In the genomic region with DNA sequence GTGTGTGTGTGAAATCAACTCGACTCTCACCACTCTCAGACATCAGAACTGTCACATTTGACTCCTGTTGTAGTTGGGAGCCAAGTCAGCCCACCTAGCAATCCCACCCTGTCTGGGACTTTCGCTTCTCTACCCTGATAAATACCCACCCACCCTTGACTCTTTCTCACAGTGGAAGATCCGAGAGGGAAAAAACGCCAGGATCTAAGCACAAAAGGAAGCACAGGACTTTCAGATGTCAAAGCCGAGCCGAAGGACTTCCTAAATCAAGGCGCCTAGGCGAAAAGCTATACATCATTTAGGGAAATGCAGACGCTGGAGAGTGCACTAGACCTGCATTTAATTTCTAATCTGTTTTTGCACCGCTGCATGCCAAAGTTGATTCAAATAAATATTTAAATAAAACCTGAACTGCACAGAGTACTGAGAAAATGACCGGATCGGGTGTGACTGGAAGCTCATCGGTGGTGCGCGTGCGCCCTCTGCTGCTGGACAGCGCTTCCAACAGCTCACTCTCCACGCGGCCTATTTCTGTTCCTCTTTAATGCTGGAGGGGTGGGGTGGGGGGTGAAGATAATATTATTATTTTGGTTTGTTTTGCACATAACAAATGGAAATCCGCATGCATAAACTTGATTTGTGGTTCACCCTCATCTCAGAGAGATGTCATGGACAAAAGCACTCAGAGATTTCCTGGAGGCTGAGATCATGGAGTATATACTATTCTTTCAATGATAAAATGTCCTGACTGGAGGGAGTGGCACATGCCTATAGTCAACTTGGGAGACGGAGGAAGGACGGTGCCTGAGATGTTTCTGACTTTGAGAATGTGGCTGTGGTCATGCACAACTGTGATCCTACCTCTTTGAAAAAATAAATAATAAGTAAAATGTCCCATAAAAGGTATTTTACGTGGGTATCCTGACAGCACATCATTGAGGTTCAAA, we compare ENCODE assay signal across 8 mouse cellular contexts. TPM values are rescaled to one million over a fixed set of nuclear protein-coding genes. Genes with fewer than 3 reads are reported as not detected.
DNase-seq lines count a peak whose midpoint lies in the region; ATAC-seq and TF ChIP-seq lines count a peak whose summit lies in the region.

No protein-coding gene starts in this region.

- no peak overlapping the region for H3K4me3 ChIP-seq in CH12.LX (replicated peaks in 1 of 3; ENCODE audit: low read depth in 2 of 3, low read length in 2 of 3, poor library complexity in 1 of 3)
- no peak overlapping the region for H3K4me3 ChIP-seq in forebrain, embryonic 11.5 days (ENCODE audit: low read depth, low read length)
- H3K4me3 ChIP-seq in heart, postnatal 0 days (ENCODE audit: low read depth, low read length): peak overlapping the region; percentile 12; the same call in 1 of the 2 replicates
- H3K4me3 ChIP-seq in liver, embryonic 16.5 days (ENCODE audit: low read depth, low read length): no peak overlapping the region
- H3K4me3 ChIP-seq in neural tube, embryonic 13.5 days: peak overlapping the region; percentile 20
- peak overlapping the region; percentile 15; the same call in 1 of the 2 replicates for H3K4me3 ChIP-seq in stomach, postnatal 0 days (ENCODE audit: low read depth, low read length)

- in situ Hi-C loops in CH12.LX (cut with MboI; ENCODE audit: low pct_ligation_motif_present, low pct_unique_long_range_greater_than_20kb, low sequenced_read_pairs): no loop called here

- H3K4me2 ChIP-seq in CH12.LX (ENCODE audit: insufficient read depth, low read depth, poor library complexity, severe bottlenecking): peak overlapping the region; percentile 78
- no peak overlapping the region for H3K4me2 ChIP-seq in forebrain, embryonic 11.5 days (ENCODE audit: low read depth, low read length, severe bottlenecking)
- H3K4me2 ChIP-seq in heart, postnatal 0 days (ENCODE audit: low read depth, low read length): peak overlapping the region; percentile 57
- H3K4me2 ChIP-seq in liver, embryonic 16.5 days (ENCODE audit: low read depth, low read length): 0 out of 2 replicates have a peak overlapping the region, but pooled peaks have one; percentile 15
- H3K4me2 ChIP-seq in neural tube, embryonic 13.5 days: peak overlapping the region; percentile 49
- H3K4me2 ChIP-seq in stomach, postnatal 0 days (replicated peaks; ENCODE audit: low read depth): peak overlapping the region; percentile 47

- dilution Hi-C loops in CH12.LX (cut with MboI; ENCODE audit: extremely low pct_ligation_motif_present, extremely low pct_unique_long_range_greater_than_20kb, low sequenced_read_pairs): no loop called here

- peak; percentile 36 to 87 for TF ChIP-seq CTCF in CH12.LX (conservative IDR thresholded peaks at IDR 0.05 in 1 of 2, IDR thresholded peaks at IDR 0.05 in 1 of 2; ENCODE audit: low read depth in 2 of 2, low read length in 2 of 2)
- peak; percentile 77 for TF ChIP-seq CTCF in heart, postnatal 0 days (IDR thresholded peaks at IDR 0.05; ENCODE audit: low read depth)
- peak; percentile 89 for TF ChIP-seq CTCF in stomach, postnatal 0 days (IDR thresholded peaks at IDR 0.05; ENCODE audit: low read depth)

- H3K36me3 ChIP-seq in CH12.LX (replicated peaks in 1 of 2; ENCODE audit: control insufficient read depth in 1 of 2, insufficient read depth in 1 of 2, low read length in 1 of 2): no peaks in the 10 kb centered on the region
- H3K36me3 ChIP-seq in forebrain, embryonic 11.5 days (ENCODE audit: control insufficient read depth, insufficient read depth, low read length): no peaks in the 10 kb centered on the region
- no peaks in the 10 kb centered on the region for H3K36me3 ChIP-seq in heart, postnatal 0 days (replicated peaks; ENCODE audit: control insufficient read depth, insufficient read depth, low read length)
- no peaks in the 10 kb centered on the region for H3K36me3 ChIP-seq in liver, embryonic 16.5 days (ENCODE audit: control insufficient read depth, insufficient read depth)
- H3K36me3 ChIP-seq in neural tube, embryonic 13.5 days: no peaks in the 10 kb centered on the region
- no peaks in the 10 kb centered on the region for H3K36me3 ChIP-seq in stomach, postnatal 0 days (ENCODE audit: control insufficient read depth, insufficient read depth, low read length)

- TF ChIP-seq EP300 in CH12.LX (IDR thresholded peaks at IDR 0.05; ENCODE audit: low read length): no peak
- no peak for TF ChIP-seq EP300 in heart, postnatal 0 days (IDR thresholded peaks at IDR 0.05; ENCODE audit: low read depth)
- TF ChIP-seq EP300 in stomach, postnatal 0 days (optimal IDR thresholded peaks at IDR 0.05): no peak

- DNase-seq in CH12.LX (ENCODE audit: extremely low read depth): peak; percentile 60
- peak; percentile 40 for DNase-seq in c-Kit-positive CD71-negative TER-119-negative erythroid progenitor cells, embryonic 14.5 days (ENCODE audit: low read depth)
- peak; percentile 90 for DNase-seq in forebrain, embryonic 11.5 days (ENCODE audit: low spot score)
- DNase-seq in heart, postnatal 0 days (ENCODE audit: low spot score): peak; percentile 56
- DNase-seq in kidney, postnatal 36 days: peak; percentile 63 to 89
- peak; percentile 74 for DNase-seq in stomach, postnatal 0 days (ENCODE audit: low spot score)

- H3K27me3 ChIP-seq in CH12.LX (replicated peaks): no peaks in the 10 kb centered on the region
- 0 out of 2 replicates have a peak, but pooled peaks cover 2% of the 10 kb centered on the region for H3K27me3 ChIP-seq in forebrain, embryonic 11.5 days (ENCODE audit: control insufficient read depth, insufficient read depth, low read length)
- no peaks in the 10 kb centered on the region for H3K27me3 ChIP-seq in heart, postnatal 0 days (ENCODE audit: control insufficient read depth, insufficient read depth, low read length)
- H3K27me3 ChIP-seq in liver, embryonic 16.5 days (ENCODE audit: control insufficient read depth, insufficient read depth, low read depth, low read length): no peaks in the 10 kb centered on the region
- no peaks in the 10 kb centered on the region for H3K27me3 ChIP-seq in neural tube, embryonic 13.5 days
- no peaks in the 10 kb centered on the region for H3K27me3 ChIP-seq in stomach, postnatal 0 days (ENCODE audit: control insufficient read depth, insufficient read depth, low read length)

- H3K9me3 ChIP-seq in CH12.LX (replicated peaks; ENCODE audit: low read length): no peaks in the 10 kb centered on the region
- no peaks in the 10 kb centered on the region for H3K9me3 ChIP-seq in forebrain, embryonic 11.5 days (ENCODE audit: control insufficient read depth, low read length)
- no peaks in the 10 kb centered on the region for H3K9me3 ChIP-seq in heart, postnatal 0 days (replicated peaks; ENCODE audit: control insufficient read depth, low read length)
- no peaks in the 10 kb centered on the region for H3K9me3 ChIP-seq in liver, embryonic 16.5 days (replicated peaks; ENCODE audit: control insufficient read depth, low read length)
- no peaks in the 10 kb centered on the region for H3K9me3 ChIP-seq in neural tube, embryonic 13.5 days
- H3K9me3 ChIP-seq in stomach, postnatal 0 days (ENCODE audit: control insufficient read depth, low read length): no peaks in the 10 kb centered on the region

- peak; percentile 71 for ATAC-seq in forebrain, embryonic 11.5 days (replicated peaks; ENCODE audit: low FRiP score)
- 0 out of 2 replicates have a peak, but pooled peaks have one; percentile 33 for ATAC-seq in heart, postnatal 0 days (ENCODE audit: insufficient read depth, low read depth)
- ATAC-seq in liver, embryonic 16.5 days (ENCODE audit: low read depth): no peak
- peak; percentile 74 for ATAC-seq in neural tube, embryonic 13.5 days (ENCODE audit: low read depth)
- peak; percentile 63; the same call in 1 of the 2 replicates for ATAC-seq in stomach, postnatal 0 days (ENCODE audit: low FRiP score, low TSS enrichment)

- WGBS in forebrain, embryonic 11.5 days: 26% methylated on average over 23 of the region's 23 CpGs
- 22% methylated on average over 23 of the region's 23 CpGs for WGBS in heart, postnatal 0 days
- WGBS in liver, embryonic 16.5 days (ENCODE audit: insufficient replicate concordance): 19% methylated on average over 23 of the region's 23 CpGs
- WGBS in neural tube, embryonic 13.5 days: 26% methylated on average over 23 of the region's 23 CpGs
- WGBS in stomach, postnatal 0 days: 14% methylated on average over 23 of the region's 23 CpGs

- no peak overlapping the region for H3K27ac ChIP-seq in CH12.LX (ENCODE audit: insufficient read depth, low read depth)
- H3K27ac ChIP-seq in forebrain, embryonic 11.5 days (ENCODE audit: low read depth, low read length): no peak overlapping the region
- H3K27ac ChIP-seq in heart, postnatal 0 days (ENCODE audit: low read depth): no peak overlapping the region
- no peak overlapping the region for H3K27ac ChIP-seq in liver, embryonic 16.5 days (ENCODE audit: low read length)
- H3K27ac ChIP-seq in neural tube, embryonic 13.5 days (replicated peaks): no peak overlapping the region
- H3K27ac ChIP-seq in stomach, postnatal 0 days (replicated peaks): no peak overlapping the region

- H3K4me1 ChIP-seq in CH12.LX (ENCODE audit: control insufficient read depth in 1 of 2, insufficient read depth in 2 of 2): peaks cover 4 to 12% of the 10 kb centered on the region in 2 experiments; a peak in 3 of 4 replicates
- no peaks in the 10 kb centered on the region; the same call in 1 of the 2 replicates for H3K4me1 ChIP-seq in forebrain, embryonic 11.5 days (replicated peaks; ENCODE audit: control insufficient read depth, insufficient read depth, low read length)
- H3K4me1 ChIP-seq in heart, postnatal 0 days (ENCODE audit: control insufficient read depth, insufficient read depth): no peaks in the 10 kb centered on the region
- H3K4me1 ChIP-seq in liver, embryonic 16.5 days (ENCODE audit: control insufficient read depth, low read depth, low read length): no peaks in the 10 kb centered on the region
- H3K4me1 ChIP-seq in neural tube, embryonic 13.5 days (replicated peaks): 0 out of 2 replicates have a peak, but pooled peaks cover 4% of the 10 kb centered on the region
- H3K4me1 ChIP-seq in stomach, postnatal 0 days (replicated peaks; ENCODE audit: control insufficient read depth, insufficient read depth): no peaks in the 10 kb centered on the region

- H3K9ac ChIP-seq in CH12.LX (ENCODE audit: insufficient read depth, low read depth): no peak overlapping the region
- no peak overlapping the region for H3K9ac ChIP-seq in forebrain, embryonic 11.5 days (ENCODE audit: low read length)
- no peak overlapping the region for H3K9ac ChIP-seq in heart, postnatal 0 days (replicated peaks; ENCODE audit: low read depth, low read length)
- no peak overlapping the region for H3K9ac ChIP-seq in liver, embryonic 16.5 days (ENCODE audit: low read depth, low read length)
- 0 out of 2 replicates have a peak overlapping the region, but pooled peaks have one; percentile 38 for H3K9ac ChIP-seq in neural tube, embryonic 13.5 days
- peak overlapping the region; percentile 41; the same call in 1 of the 2 replicates for H3K9ac ChIP-seq in stomach, postnatal 0 days (ENCODE audit: low read length)

- TF ChIP-seq RAD21 in CH12.LX (IDR thresholded peaks at IDR 0.05; ENCODE audit: low read depth, low read length): peak; percentile 85

- TF ChIP-seq POLR2A in CH12.LX (IDR thresholded peaks at IDR 0.05; ENCODE audit: low read depth, low read length): no peak

- H3K79me2 ChIP-seq in CH12.LX (replicated peaks; ENCODE audit: control insufficient read depth, extremely low read depth, insufficient read depth, poor library complexity, severe bottlenecking): no peaks in the 10 kb centered on the region

RNA-seq across cellular contexts. Expression of a gene that starts 31.5 kb away (rescaled TPM):
- total RNA-seq in CH12.LX (2012; rRNA removed) (16.7 and 19.8 TPM in 2 replicates), CH12.LX (2014; rRNA removed) (15.4 and 17.2 TPM in 2 replicates)
- 16.9 and 18.9 TPM in 2 replicates for polyA plus RNA-seq in CH12.LX (2012; ENCODE audit: insufficient read length, low read depth)
- 15.5 and 23.2 TPM in 2 replicates for polyA plus RNA-seq in forebrain, embryonic 11.5 days (2014; fragmentation: Nextera tagmentation; extraction: Ambion mirVana)
- total RNA-seq in heart, postnatal 0 days (2014; rRNA removed; ENCODE audit: low replicate concordance): 0.46 and 10.2 TPM in 2 replicates
- 7.8 and 8.5 TPM in 2 replicates for polyA plus RNA-seq in heart, postnatal 0 days (2015; fragmentation: Nextera tagmentation; extraction: Ambion mirVana)
- polyA plus RNA-seq in liver, embryonic 16.5 days (2015; fragmentation: Nextera tagmentation; extraction: Ambion mirVana): 5.5 and 6.0 TPM in 2 replicates
- polyA plus RNA-seq in neural tube, embryonic 13.5 days (2015; fragmentation: Nextera tagmentation; extraction: Ambion mirVana): 10.5 and 12.0 TPM in 2 replicates
- 9.1 and 10.3 TPM in 2 replicates for polyA plus RNA-seq in stomach, postnatal 0 days (2015; fragmentation: Nextera tagmentation; extraction: Ambion mirVana)

Comparison
In these comparisons a context has a peak if more than half of its experiments do, and no peak if none do; other contexts are left out.
1. DNase-seq: peak in every context shown above with its lines; median percentile 90 in forebrain, embryonic 11.5 days; 76 in kidney, postnatal 36 days; 74 in stomach, postnatal 0 days; 60 in CH12.LX; 56 in heart, postnatal 0 days; 40 in c-Kit-positive CD71-negative TER-119-negative erythroid progenitor cells, embryonic 14.5 days.
2. H3K4me3 ChIP-seq: peak in heart, postnatal 0 days (single experiment), neural tube, embryonic 13.5 days (single experiment) and stomach, postnatal 0 days (single experiment); none in CH12.LX (0 of 3), forebrain, embryonic 11.5 days (single experiment) and liver, embryonic 16.5 days (single experiment).
3. H3K9ac ChIP-seq: peak in neural tube, embryonic 13.5 days (single experiment) and stomach, postnatal 0 days (single experiment); none in CH12.LX (single experiment), forebrain, embryonic 11.5 days (single experiment), heart, postnatal 0 days (single experiment) and liver, embryonic 16.5 days (single experiment).
4. Peak in every context shown above with its lines, with median percentiles within 50 percentile points of each other: CTCF ChIP-seq.